Mouse (Mus musculus) right cerebral cortex, postnatal 14 days (tissue): Measurements from ENCODE around the gene Gpr62.
"Not testable (repeated sequence)": the region's sequence is repeated elsewhere in the genome, so short reads cannot be mapped to it uniquely, and the experiment has no call there.

Source experiments
- DNase-seq: peaks from one replicate; pipeline ENCODE4 v3.0.0; 2022

Gpr62 gene

GRCm38 (mm10) chr9:106465571-106466200 is at the start of gene Gpr62:
Gene Gpr62, minus strand, starts transcription at chr9:106465938.
- DNase-seq: peak; percentile 45

- DNase-seq: no peak
These were observed 48.5 kb upstream of the Gpr62 start, which contains the start of gene Iqcf5 for GRCm38 (mm10) chr9:106514273-106514672. Gene Iqcf5, plus strand, starts transcription at chr9:106514573.

DNA sequence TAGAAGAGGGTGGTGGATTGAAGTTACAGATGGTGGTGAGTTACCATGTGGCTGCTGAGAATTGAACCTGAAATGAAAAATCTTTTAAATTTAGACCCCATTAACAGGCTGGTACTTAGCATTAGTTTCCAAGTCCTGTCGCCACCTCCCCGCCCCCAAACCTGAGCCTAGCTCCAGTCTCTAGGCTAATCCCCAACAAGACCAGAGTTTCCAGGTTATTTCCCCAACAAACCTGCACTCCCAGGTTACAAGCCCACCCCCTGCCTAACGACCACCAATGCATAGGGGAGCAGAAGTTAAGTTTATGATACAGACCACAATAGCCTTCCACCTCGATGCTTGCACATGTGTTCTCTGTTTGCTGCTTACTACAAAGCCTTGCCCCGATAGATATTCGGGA is 47.8 kb upstream of the Gpr62 start:
- no peak for DNase-seq

- no peak for DNase-seq
These were observed 47.2 kb upstream of the Gpr62 start for GRCm38 (mm10) chr9:106512729-106513450.

DNA sequence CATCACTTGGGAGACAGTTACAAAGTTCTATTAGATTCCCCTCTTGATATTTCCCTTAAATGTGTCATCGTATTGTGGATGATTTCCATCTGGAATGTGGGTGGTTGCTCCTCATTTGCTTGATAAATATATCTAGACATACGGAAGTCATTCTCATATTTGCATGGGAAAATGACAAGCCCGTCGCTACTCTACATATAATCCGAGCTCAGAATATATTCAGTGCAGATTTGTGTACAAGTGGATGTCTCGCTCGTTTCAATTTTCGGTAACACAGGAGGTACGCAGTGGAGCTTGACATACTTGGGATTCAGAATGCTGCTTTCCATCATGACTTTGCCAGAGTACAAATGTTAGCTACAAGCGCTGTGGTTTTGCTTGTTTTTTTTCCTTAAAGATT is 43.6 kb upstream of the Gpr62 start:
- no peak for DNase-seq

GRCm38 (mm10) chr9:106504246-106504645 is 38.5 kb upstream of the Gpr62 start:
- DNase-seq: no peak

- DNase-seq: no peak
These were observed 36.1 kb upstream of the Gpr62 start for GRCm38 (mm10) chr9:106501846-106502245.

DNA sequence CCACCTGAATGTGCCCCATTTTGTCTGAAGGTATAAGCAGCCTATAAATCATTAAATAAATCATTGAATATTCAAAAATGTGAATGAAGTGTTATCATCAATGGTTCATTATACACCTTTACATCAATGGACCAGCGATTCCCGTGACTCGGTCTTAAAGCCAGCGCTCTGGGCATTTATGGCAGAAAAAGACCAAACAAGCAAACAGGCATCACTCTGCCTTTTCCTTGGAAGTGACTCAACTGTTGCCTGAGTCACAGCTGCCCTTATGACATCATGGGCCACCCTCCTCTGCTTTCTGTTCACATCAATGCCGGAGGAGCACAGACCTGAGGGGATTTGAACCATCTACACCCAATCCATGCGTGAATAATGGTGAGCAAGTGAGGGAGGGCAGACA is 33.9 kb upstream of the Gpr62 start, which contains the start of gene Iqcf1:
Gene Iqcf1, plus strand, starts transcription at position 301 of the 400 bp plus-strand sequence.
- no peak for DNase-seq

DNA sequence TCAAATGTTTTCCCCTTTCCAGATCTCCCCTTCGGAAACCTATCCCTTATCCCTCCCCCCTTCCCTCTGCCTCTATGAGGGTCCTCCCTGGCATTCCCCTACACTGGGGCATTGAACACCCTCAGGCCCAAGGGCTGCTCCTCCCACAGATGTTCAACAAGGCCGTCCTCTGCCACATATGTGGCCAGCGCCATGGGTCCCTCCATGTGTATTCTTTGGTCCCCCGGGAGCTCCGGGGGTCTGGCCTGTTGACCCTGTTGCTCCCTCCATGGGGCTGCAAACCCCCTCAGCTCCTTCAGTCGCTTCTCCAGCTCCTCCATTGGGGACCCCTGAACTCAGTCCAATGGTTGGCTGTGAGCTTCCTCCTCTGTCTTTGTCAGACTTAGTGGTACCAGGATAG is 21.9 kb upstream of the Gpr62 start:
- DNase-seq: not testable (repeated sequence)

DNA sequence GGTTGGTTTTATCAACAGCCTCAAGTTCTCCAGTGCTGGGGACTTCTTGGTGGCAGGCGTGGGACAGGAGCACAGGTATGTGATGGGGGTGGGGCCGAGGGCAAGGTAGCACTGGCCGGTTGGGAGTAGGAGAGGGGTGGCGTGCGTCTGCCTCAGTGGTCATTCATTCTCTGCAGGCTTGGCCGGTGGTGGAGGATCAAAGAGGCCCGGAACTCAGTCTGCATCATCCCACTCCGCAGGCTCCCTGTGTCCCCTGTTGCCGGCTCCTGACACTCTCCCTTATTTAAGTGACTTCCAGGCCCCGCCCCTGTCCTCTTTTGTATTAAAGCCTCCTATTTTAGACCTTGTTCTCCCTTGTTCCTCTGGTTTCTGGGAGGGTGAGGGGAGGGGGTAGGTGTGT is 19.3 kb upstream of the Gpr62 start:
- DNase-seq: no peak

DNA sequence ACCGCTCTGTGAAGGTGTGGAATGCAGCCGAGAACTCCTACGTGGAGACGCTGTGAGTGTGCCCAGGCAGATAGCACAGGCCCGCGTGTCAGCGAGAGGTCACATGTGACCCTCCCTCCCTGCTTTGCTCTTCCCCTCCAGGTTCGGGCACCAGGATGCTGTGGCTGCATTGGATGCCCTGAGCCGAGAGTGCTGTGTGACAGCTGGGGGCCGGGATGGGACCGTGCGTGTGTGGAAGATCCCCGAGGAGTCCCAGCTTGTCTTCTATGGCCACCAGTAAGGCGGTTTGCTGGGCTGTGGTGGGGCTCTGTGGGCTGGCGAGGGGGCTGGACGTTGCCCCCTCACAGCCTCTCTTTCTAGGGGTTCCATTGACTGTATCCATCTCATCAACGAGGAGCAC is 17.9 kb upstream of the Gpr62 start:
- DNase-seq: no peak

DNA sequence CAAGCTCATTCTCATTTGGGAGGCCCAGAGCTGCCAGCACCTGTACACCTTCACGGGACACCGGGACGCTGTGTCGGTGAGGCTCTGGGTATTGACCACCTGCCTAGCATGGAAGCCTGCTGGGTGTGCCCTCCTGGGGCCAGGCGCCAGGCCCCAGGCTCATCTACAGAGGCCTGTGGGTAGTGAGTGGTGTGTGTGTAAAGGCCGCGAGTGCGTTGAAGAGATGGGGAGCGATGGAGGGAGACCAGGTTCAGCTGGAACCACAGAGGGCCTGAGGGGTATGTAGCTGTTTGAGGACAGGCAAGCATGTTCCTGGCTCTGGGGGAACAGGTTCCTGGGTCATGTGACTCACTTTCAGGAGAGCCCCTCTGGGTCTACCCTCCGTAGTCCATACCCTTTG is 17.4 kb upstream of the Gpr62 start:
- DNase-seq: no peak

DNA sequence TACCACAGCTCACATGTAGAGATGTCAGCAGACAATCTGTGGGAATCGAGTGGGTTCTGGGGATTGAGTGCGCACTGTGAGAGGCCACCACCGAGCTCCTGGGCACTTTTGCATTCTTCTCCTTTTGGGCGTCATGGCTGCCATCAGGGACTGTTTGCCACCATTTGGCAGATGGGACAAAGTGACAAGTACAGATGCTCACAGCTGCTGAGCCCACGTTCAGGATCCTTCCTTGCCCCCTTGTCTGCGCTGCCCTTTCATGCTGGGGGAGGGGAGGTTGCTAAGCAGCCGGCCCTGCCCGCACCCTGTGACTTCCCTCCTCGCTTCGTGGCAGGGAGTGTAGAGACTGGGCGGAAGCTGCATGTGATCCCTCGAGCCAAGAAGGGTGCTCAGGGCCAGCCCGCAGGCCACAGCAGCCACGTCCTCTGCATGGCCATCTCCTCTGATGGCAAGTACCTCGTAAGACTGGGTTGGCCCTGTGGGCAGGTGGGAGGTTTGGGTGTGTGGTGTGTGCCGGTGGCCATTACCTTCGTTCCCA is 16.9 kb upstream of the Gpr62 start:
- DNase-seq: no peak

DNA sequence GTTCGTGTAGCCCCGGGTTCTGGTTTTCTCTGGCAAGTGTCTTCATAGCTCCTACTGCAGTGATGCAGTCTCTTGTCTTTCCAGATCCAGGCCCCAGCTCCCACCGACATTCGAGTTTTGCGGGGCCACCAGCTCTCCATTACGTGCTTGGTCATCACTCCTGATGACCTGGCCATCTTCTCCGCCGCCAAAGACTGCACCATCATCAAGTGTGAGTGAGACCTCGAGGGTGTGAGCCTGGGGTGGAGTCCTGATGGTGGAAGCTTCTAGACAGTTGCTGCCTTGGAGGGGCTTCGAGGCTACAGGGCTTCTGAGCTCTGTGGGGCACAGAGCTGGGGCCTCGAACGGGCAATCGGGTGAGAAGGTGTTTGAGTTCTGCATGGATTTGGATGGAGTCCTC is 15.9 kb upstream of the Gpr62 start:
- DNase-seq: no peak

GRCm38 (mm10) chr9:106481075-106481474 is 15.3 kb upstream of the Gpr62 start:
- no peak for DNase-seq

GRCm38 (mm10) chr9:106480541-106480940 is 14.8 kb upstream of the Gpr62 start:
- DNase-seq: no peak

DNA sequence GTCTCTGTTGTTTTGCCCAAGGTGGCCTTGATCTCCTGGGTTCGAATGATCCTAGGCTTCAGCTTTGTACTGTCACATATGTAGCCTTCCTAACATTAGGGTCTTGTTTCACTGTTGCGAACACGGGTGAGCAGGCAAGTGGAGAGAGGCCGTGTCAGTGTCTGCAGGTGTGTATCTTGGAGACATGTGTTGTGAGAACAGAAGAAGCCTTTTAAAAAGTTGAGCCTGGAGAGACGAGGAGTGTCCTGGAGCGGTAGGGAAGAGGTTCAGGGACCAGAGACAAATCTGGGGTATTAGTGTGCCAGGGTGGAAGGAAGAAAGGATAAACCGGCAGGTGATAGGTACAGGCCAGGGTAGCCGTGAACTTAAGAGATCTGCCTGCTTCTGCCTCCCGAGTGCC is 12.4 kb upstream of the Gpr62 start:
- DNase-seq: no peak

GRCm38 (mm10) chr9:106477649-106478048 is 11.9 kb upstream of the Gpr62 start:
- DNase-seq: peak; percentile 2

DNA sequence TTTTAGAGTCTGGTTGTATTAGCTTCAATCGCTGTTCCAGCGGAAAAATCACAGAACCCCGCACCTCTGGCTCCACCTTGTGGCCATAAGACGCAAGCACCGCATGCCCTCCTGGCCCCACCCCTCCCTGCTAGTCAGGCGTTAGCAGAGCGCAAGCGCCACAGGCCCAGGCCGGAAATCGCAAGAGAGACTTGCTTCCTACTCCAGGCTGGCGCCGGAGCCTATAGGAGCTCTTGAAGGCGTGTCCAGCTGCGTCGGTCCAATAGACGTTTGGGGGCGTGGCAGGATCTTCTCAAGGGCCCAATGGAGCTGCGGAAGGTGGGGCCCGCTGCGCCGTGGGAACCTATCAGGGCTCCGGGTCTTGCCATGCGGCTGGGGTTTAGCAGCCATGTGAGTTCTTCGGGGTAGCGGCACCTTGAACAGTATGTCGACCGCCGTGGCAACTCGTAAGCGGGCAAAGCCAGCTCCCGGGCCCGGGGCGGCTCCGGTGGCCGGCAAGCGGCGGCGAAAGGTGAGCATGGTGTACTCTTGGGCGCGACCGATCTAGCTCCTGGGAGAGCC is 11.3 kb upstream of the Gpr62 start, which contains the start of gene Parp3:
Gene Parp3, minus strand, starts transcription at position 26 of the 561 bp plus-strand sequence.
- peak; percentile 98 for DNase-seq

GRCm38 (mm10) chr9:106476002-106476923 is 10.5 kb upstream of the Gpr62 start:
- DNase-seq: peak; percentile 23

- DNase-seq: peak; percentile 7
These were observed 9.9 kb upstream of the Gpr62 start, which contains the start of gene Rrp9 for GRCm38 (mm10) chr9:106475663-106476001. Gene Rrp9, plus strand, starts transcription at chr9:106475963.

DNA sequence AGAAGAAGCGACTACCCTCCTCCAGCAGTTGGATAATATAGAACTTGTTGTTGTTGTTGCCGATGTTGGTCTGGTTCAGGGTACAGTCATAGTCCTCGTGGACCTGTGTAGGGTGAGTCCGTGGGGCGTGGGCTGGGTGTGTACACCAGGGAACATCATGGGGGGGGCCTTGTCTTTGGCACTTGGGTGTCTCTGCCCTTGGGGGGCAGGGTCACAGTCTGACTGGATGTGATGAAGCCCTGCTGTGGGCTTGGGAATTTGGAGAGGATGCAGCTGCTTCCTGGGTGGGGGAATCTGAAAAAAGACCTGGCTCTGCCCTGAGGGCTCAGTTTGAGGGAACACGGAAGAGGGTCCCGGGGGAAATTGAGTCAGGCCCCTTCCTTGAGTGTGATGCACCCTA is 9.3 kb upstream of the Gpr62 start:
- no peak for DNase-seq

DNA sequence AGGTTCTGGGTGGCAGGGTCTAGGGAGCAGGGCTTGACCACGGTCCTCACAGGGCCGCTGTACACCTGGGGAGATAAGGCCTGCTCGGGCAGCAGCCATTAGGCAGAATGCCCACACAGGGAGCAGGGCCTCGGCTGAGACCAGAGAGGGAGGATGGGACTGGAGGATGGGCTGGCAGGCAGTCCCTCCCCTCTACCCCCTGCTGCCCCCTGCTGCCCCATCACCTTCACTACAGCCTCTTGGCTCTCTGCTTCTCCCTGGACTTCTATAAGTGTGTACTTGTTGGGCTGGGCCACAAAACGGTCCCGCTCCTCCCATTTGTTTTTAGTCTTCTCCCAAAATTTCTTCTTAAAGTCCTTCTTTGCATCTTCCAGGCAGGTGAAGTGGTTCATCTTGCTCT is 8.7 kb upstream of the Gpr62 start:
- DNase-seq: peak; percentile 50
